Mouse (Mus musculus) testis, adult 2 months (tissue): ENCODE measurements around the gene Bysl.

Source experiments
- CTCF ChIP-seq: fragments of 200-500 bp; IDR thresholded peaks from 2 replicates; pipeline ENCODE4 v1.5.1; 2012; ENCODE audit warnings: low read depth, mild to moderate bottlenecking, inconsistent platforms, low read length, moderate library complexity; ENCODE audit not compliant: control insufficient read depth, insufficient read depth, insufficient replicate concordance
- POLR2A ChIP-seq: fragments of 200-500 bp; IDR thresholded peaks from 2 replicates; pipeline ENCODE4 v1.6.1; 2012; ENCODE audit warnings: low read depth, mild to moderate bottlenecking, inconsistent platforms, low read length, moderate library complexity; ENCODE audit not compliant: control insufficient read depth

- TF ChIP-seq POLR2A, result no peak
- no peak for TF ChIP-seq CTCF
These were observed 54.1 kb downstream of the Bysl start for GRCm38 (mm10) chr17:47557179-47557578.
